Mouse (Mus musculus) hindbrain, postnatal 0 days (tissue): Measurements from ENCODE around the gene Ptp4a2. TPM values are rescaled to one million over a fixed set of nuclear protein-coding genes. Genes with fewer than 3 reads are reported as not detected.

ENCODE experiments used
- ATAC-seq: fragments of 200-750 bp; cut with Nextera tagmentation; 2 replicates; pipeline ENCODE4 v1.8.0; 2017; ENCODE audit warnings: mild to moderate bottlenecking, moderate TSS enrichment, moderate library complexity
- DNase-seq: peaks from one replicate; pipeline ENCODE4 v3.0.0-alpha.2; 2015; ENCODE audit warnings: low spot score
- H3K27ac ChIP-seq: fragments of 300-500 bp; sonication (generic); 2 replicates; pipeline ENCODE4 v1.5.1; 2014; ENCODE audit warnings: mild to moderate bottlenecking
- H3K27me3 ChIP-seq: fragments of 300-500 bp; sonication (generic); 2 replicates; pipeline ENCODE4 v1.6.1; 2014; ENCODE audit warnings: low read length, mixed read lengths; ENCODE audit not compliant: insufficient read depth
- H3K36me3 ChIP-seq: fragments of 300-500 bp; sonication (generic); 2 replicates; pipeline ENCODE4 v1.6.1; 2014; ENCODE audit warnings: low read length, mixed read lengths; ENCODE audit not compliant: insufficient read depth
- H3K4me1 ChIP-seq: fragments of 300-500 bp; sonication (generic); 2 replicates; pipeline ENCODE4 v1.6.1; 2014; ENCODE audit warnings: antibody characterized with exemption, low read length, mixed read lengths; ENCODE audit not compliant: insufficient read depth
- H3K4me2 ChIP-seq: fragments of 300-500 bp; sonication (generic); 2 replicates; pipeline ENCODE4 v1.6.1; 2014; ENCODE audit warnings: low read depth, mild to moderate bottlenecking, low read length, moderate library complexity, mixed read lengths
- H3K4me3 ChIP-seq: fragments of 300-500 bp; sonication (generic); 2 replicates; pipeline ENCODE4 v1.5.1; 2014; ENCODE audit warnings: low read length
- H3K9ac ChIP-seq: fragments of 300-500 bp; sonication (generic); replicated peaks from 2 replicates; pipeline ENCODE4 v1.6.1; 2014; ENCODE audit warnings: mild to moderate bottlenecking, low read length, moderate library complexity, mixed read lengths
- H3K9me3 ChIP-seq: fragments of 300-500 bp; sonication (generic); 2 replicates; pipeline ENCODE4 v1.6.1; 2016; ENCODE audit warnings: low read length, mixed read lengths
- CTCF ChIP-seq: IDR thresholded peaks from 2 replicates; pipeline ENCODE4 v1.5.1; 2016; ENCODE audit warnings: antibody characterized with exemption, control low read depth, low read depth
- WGBS: fragments of 180-500 bp; shearing (Covaris S2); extraction: QIAGEN DNeasy Blood & Tissue Kit; methylation state at CpG from one replicate; pipeline ENCODE4 v1.1.7; 2014; 5-methylcytosine and 5-hydroxymethylcytosine counted together
- polyA plus RNA-seq: library from polyadenylated mRNA; unstranded; fragments of >200 nt; fragmentation: Nextera tagmentation; extraction: Ambion mirVana; gene quantifications from 2 replicates; pipeline ENCODE4 v1.2.1, GENCODE M21; 2015
- total RNA-seq: library from RNA; depleted of rRNA; stranded (reverse); fragments of >200 nt; gene quantifications from 2 replicates; pipeline ENCODE4 v1.2.3, GENCODE M21; 2014

The Ptp4a2 gene
- total and polyA plus RNA-seq, 2 experiments from 2014 or later = 83.5 to 243 TPM

DNA sequence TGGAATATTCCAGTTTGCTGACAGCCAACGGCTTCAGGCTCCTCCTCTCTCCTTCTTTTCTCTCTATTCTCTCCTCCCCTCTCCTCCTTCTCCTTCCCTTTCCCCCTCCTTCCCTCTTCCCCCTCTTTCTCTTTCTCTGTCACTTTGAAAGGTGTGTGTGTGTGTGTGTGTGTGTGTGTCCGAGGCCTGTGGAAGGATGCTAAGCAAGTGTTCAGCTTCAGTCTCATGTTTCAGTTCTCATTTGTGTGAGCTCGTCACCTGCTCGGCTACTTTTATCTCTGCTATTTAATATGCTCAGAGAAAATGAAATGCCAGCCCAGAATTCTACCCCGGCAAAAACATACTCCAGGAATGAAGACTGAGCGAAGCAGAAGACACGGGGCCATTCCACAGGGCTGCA lies 69.6 kb downstream of the Ptp4a2 start:
- TF ChIP-seq CTCF = no peak
- no peak for ATAC-seq
- WGBS = 85% methylated on average over 7 of the region's 7 CpGs

DNA sequence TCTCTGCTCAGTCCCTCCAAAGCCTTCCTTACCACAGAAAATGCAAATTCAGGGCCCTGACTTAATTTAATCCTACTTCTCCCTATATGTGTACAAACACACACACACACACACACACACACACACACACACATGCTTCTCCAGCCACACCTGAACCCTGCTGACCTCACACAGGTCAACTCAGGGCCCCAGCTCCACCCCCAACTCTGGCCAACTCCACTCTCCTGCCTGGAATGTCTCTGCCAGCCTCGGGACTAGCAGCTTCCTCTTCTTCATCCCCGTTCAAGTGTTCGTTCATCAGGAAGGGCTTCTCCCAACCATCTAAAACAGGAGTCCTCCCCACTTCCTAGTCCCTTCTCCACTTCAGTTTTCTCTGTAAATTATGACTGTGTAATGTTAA lies 70.6 kb downstream of the Ptp4a2 start:
- Histone ChIP-seq H3K9me3 (no peaks in the 10 kb centered on the region), H3K36me3 (no peaks in the 10 kb centered on the region), H3K4me3 (no peak overlapping the region), H3K4me1 (peaks cover 17% of the 10 kb centered on the region), H3K27me3 (no peaks in the 10 kb centered on the region), H3K4me2 (no peak overlapping the region), H3K9ac (no peak overlapping the region), H3K27ac (no peak overlapping the region)
- no peak for ATAC-seq
- WGBS = 50% methylated on average over 3 of the region's 3 CpGs
- no peak for TF ChIP-seq CTCF
- no peak for DNase-seq

More for the DNA sequence above, 69.6 kb downstream of the Ptp4a2 start:
- H3K4me1 ChIP-seq = peaks cover 17% of the 10 kb centered on the region
- H3K9me3 ChIP-seq = no peaks in the 10 kb centered on the region
- H3K4me3 ChIP-seq = no peak overlapping the region
- no peak overlapping the region for H3K4me2 ChIP-seq
- H3K27ac ChIP-seq = no peak overlapping the region
- no peak for DNase-seq
- H3K36me3 ChIP-seq = no peaks in the 10 kb centered on the region
- H3K9ac ChIP-seq = no peak overlapping the region
- no peaks in the 10 kb centered on the region for H3K27me3 ChIP-seq

DNA sequence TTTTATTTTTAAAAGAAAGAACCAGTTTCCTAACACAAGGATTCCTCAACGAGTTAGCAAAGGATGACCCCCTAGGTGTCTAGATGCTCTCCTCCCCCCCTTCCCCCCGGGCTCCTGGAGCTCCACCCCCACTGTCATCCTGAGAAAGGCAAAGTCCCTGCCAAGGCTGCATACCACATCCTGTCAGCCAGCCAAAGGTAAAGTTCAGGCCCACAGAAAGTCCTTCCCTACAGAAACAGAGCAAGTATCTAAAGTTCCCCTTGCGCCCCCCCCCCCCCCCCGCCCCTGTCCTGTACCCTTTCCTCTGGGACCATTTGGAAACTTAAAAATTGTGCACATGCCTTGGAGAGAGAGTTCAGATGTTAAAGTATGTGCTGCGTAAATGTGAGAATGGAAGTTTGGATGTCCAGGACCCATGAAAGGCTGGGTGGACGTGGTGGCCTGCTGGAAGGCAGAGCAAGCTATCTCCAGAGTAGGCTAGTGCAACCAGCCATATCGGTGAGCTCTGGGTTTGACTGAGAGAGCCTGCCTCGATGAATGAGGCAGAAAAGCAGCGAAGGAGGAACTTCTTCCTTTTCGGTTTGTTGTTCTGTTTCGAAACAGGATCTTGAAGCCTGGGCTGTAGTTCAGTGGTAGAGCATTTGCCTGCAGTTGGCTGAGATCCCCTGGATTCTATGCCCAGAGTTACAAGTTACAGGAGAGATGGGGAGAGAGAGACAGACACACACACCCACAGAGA lies 71.7 kb downstream of the Ptp4a2 start:
- ATAC-seq (0 out of 2 replicates have a peak, but pooled peaks have one; percentile 49), DNase-seq (peak; percentile 60)
- WGBS = 30% methylated on average over 11 of the region's 11 CpGs
- no peaks in the 10 kb centered on the region for H3K36me3 ChIP-seq
- H3K4me1 ChIP-seq = peaks cover 10% of the 10 kb centered on the region; the same call in 1 of the 2 replicates
- H3K9ac ChIP-seq = no peak overlapping the region
- TF ChIP-seq CTCF = no peak
- no peaks in the 10 kb centered on the region for H3K9me3 ChIP-seq
- no peak overlapping the region for H3K4me3 ChIP-seq
- H3K27ac ChIP-seq = peak overlapping the region; percentile 32; the same call in 1 of the 2 replicates
- H3K4me2 ChIP-seq = peak overlapping the region; percentile 29
- no peaks in the 10 kb centered on the region for H3K27me3 ChIP-seq

DNA sequence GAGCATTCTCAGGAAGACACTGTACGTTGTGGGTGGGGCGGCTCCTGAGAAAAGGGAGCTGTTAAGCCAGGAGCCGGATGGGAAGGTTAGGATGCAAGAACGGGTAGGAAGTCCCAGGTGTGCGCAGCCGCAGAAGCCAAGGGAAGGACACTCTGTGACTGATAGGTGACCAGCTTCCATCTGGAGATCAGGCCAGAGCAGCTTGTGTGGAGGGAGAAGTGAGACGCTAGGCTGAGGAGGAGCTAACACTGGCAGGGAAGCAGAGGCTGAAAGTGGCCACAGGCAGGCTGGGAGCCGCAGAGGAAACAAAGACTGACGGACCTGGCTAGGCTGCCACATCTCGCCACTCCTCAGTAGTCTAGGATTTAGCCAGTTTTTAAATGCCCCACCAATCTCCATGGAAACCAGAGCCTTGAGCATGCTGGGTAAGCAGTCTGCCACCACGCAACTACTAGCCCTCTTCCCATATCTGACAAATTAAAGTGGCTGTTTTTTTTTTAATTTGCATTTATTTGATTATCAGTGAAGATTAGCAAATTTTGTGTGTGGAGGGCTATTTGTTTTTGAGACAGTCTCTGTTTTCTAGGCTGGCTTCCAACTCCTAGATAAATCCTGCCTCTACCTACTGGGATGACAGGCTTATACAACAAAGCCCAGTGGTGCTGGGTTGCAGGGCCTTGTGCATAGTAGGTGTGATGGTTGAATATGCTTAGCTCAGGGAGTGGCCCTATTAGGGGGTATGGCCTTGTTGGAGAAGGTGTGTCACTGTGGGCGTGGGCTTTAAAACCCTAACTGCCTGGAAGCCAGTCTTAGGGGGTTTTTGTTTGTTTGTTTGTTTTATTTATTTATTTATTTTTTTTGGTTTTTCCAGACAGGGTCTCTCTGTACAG lies 73.3 kb downstream of the Ptp4a2 start:
- Histone ChIP-seq H3K27me3 (no peaks in the 10 kb centered on the region), H3K4me1 (0 out of 2 replicates have a peak, but pooled peaks cover 6% of the 10 kb centered on the region), H3K9ac (no peak overlapping the region), H3K27ac (no peak overlapping the region), H3K9me3 (no peaks in the 10 kb centered on the region), H3K4me3 (no peak overlapping the region), H3K36me3 (no peaks in the 10 kb centered on the region), H3K4me2 (peak overlapping the region; percentile 14; the same call in 1 of the 2 replicates)
- WGBS = 44% methylated on average over 12 of the region's 12 CpGs
- ATAC-seq (peak; percentile 66; the same call in 1 of the 2 replicates), DNase-seq (peak; percentile 69)
- no peak for TF ChIP-seq CTCF

DNA sequence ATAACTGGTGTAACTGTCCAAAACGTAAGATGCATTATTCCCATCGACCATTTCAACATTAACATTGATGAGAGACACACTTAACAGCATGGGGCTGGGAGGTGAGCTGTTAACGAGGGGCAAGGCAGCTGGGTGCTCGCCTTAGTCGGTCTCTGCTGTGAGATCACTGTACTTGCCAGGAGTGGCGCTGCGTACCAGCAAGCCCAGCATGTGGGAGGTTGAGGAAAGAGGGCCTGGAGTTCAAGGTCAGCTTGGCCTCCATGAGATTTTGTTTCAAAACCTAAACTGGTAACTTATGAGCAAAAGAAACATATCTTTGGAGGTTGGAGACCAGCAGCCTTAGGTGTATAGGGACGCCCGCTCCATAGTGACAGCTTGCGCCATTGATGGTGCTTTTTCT lies 78.6 kb downstream of the Ptp4a2 start:
- DNase-seq (no peak), ATAC-seq (no peak)
- Histone ChIP-seq H3K4me2 (no peak overlapping the region), H3K27me3 (no peaks in the 10 kb centered on the region), H3K27ac (no peak overlapping the region), H3K4me3 (no peak overlapping the region), H3K4me1 (no peaks in the 10 kb centered on the region), H3K36me3 (no peaks in the 10 kb centered on the region), H3K9ac (no peak overlapping the region), H3K9me3 (no peaks in the 10 kb centered on the region)
- 78% methylated on average over 10 of the region's 10 CpGs for WGBS
- TF ChIP-seq CTCF = no peak

DNA sequence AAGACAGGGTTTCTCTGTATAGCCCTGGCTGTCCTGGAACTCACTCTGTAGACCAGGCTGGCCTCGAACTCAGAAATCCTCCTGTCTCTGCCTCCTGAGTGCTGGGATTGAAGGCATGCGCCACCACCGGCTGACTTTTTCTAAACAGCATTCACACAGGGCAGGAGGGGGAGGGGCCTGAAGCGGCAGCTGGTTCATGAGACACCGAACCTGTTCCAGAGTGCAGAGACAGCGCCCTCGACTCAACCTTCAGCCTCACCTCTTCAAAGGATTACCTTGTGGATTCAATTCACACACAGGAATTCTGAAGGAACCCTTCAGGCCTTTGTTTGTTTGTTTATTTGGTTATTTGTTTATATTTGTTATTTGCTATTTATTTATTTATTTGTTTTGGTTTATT lies 79.1 kb downstream of the Ptp4a2 start:
- Histone ChIP-seq H3K9me3 (no peaks in the 10 kb centered on the region), H3K9ac (no peak overlapping the region), H3K4me3 (no peak overlapping the region), H3K36me3 (no peaks in the 10 kb centered on the region), H3K4me2 (no peak overlapping the region), H3K27ac (no peak overlapping the region), H3K27me3 (no peaks in the 10 kb centered on the region), H3K4me1 (no peaks in the 10 kb centered on the region)
- ATAC-seq (no peak), DNase-seq (no peak)
- 87% methylated on average over 7 of the region's 7 CpGs for WGBS
- TF ChIP-seq CTCF = no peak
